Mouse (Mus musculus) left cerebral cortex, postnatal 4 days (tissue): Measurements from ENCODE around the gene Alg3. TPM values are rescaled to one million over a fixed set of nuclear protein-coding genes. Genes with fewer than 3 reads are reported as not detected.

Experiments used
- DNase-seq: peaks from one replicate; pipeline ENCODE4 v3.0.0-alpha.2; 2022
- intact Hi-C: fragments of 180-260 bp; cut with DNase I; formaldehyde crosslinking; loops from one replicate; pipeline ENCODE4 v1.15.1; 2025
- total RNA-seq, 2 experiments: library from RNA; stranded (reverse); gene quantifications; 2 replicates each; pipeline ENCODE4 v1.2.3; 2021

The Alg3 gene
- total RNA-seq: 10 to 100 TPM; 10.9 to 13.9 TPM

DNA sequence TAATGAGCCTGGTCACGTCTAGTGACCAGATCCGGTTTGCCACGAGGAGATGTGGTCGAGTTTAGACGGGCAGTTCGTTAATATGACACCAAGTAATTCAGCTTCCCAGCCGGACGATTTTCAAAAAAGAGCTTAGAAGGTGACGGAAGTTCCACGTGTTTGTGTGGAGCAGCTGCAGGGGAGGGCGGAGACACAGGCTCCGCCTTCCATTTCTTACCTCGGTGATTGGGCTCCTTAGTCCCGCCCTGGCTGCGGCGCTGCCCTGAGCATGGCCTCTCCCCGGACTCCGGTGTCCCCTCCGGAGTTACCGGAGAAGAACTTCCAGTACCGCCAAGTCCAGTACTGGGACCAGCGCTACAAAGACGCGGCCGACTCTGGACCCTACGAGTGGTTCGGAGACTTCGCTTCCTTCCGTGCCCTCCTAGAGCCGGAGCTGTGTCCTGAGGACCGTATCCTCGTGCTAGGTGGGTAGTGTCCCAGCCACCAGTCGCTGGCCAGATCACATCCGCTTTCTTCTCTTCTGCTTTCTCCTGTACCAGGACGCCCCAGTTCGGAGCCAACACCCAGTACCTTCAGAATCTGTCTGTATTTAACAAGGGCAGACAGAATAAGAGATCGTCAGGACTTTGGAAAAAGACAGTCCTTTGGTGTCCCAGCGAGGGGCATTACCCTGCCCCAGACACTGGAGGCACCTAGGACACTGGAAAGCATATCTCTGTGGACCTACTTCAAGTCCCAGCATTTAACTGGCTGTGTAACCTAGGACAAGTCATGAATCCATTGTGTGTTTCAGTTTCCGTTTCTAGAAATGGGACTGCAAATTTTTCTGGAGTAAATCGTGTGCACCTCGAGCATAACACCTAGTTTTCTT lies at the start of gene Alg3, which contains the start of the genes Eef1akmt4 and Gm49333:
TSS of gene Alg3 (minus strand) at position 379 of the 871 bp plus-strand sequence.
TSS of gene Eef1akmt4 (plus strand) at position 237 of the 871 bp plus-strand sequence.
TSS of gene Gm49333 (plus strand) at position 254 of the 871 bp plus-strand sequence.
- intact Hi-C loops: no loop called here
- DNase-seq: peak; percentile 88

DNA sequence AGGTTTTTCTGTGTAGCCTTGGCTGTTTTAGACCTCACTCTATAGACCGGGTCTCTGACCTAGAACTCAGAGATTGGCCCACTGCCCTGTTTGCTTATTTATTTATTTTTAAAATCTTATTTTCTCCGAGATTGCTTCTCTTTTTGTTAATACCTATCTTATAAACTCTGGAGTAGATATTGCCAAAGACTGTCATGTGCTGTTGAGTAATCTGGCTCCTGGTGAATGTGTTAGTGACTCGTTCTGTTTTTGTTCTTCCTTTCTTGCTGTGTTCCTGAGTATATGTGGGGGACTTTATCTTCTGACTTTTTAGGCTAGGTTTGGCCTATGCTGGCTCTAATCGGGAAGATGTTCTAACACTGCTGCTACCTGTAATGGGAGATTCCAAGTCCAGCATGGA lies 46.1 kb upstream of the Alg3 start:
- no peak for DNase-seq
- intact Hi-C loops: no loop called here

DNA sequence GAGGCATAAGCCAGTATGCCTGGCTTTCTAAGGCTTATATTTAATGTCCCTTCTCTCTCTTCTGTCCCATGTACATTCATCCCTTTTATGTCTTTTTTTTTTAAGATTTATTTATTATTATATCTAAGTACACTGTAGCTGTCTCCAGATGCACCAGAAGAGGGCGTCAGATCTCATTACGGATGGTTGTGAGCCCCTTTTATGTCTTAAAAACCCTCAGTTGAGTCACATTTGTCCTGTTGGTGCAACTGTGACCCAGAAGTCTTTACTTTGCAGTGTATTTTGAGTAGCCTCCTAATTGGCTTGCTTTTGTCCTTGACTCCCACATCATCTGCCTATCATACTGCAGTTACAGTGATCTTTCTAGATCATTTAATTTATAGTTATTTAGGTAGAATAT lies 41.8 kb upstream of the Alg3 start:
- intact Hi-C loops: no loop called here
- no peak for DNase-seq

DNA sequence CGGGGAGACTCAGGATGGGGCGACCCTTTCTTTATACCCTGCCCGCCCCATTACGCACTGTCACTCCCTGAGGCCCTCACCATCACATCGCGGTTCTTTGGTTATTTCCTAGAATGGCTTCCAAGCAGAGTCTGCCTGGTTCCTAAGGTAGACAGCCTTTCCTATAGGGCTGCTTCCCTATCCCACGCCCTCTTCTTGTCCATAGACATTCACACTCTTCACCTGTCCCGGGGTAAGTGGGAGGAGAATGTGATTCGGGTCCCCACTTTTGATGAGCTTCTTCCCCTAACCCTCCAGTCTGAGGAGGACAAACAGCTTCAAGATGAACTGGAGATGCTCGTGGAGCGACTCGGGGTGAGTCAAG lies 40.4 kb upstream of the Alg3 start:
- intact Hi-C loops: no loop called here
- no peak for DNase-seq

DNA sequence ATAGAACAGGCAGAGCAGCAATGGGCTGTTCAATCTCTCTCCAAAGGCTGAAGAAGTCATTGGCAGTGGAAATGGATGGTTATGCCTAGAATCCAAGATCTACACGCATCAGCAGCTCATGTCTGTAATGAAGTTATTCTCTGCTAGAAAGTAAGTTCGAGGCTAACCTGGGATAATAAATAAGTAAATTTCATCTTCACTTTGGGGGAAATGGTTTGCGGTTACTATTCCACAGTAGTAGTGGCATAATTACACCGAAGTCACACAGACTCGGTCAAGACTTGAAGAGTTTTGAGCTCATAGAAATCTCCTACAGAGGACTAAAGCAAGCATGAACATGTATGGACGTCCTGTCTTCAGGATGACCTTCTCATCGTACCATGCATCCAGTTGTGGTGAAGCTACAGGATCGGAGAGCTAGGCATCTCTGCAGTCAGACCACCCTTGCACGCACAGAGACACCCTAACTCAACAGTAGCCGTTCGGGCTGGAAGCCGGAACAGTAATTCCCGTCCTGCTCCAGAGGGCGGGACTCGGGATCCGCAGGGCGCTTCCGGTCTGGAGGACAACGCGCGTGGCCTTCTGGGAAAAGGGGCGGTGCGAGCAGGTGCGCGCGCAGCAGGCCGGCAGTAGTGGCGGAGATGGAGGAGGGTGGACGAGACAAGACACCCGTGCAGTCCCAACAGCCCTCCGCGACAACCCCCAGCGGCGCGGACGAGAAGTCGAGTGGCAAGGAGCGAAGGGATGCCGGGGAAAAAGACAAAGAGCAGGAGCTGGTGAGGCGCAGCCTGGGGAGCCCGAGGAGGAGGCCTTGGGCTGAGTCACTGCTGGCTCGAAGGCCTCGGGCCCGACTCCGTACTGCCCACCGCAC lies 39.8 kb upstream of the Alg3 start, which contains the start of gene Psmd2:
TSS of gene Psmd2 (plus strand) at position 577 of the 871 bp plus-strand sequence.
- intact Hi-C loops: no loop called here
- peak; percentile 98 for DNase-seq

DNA sequence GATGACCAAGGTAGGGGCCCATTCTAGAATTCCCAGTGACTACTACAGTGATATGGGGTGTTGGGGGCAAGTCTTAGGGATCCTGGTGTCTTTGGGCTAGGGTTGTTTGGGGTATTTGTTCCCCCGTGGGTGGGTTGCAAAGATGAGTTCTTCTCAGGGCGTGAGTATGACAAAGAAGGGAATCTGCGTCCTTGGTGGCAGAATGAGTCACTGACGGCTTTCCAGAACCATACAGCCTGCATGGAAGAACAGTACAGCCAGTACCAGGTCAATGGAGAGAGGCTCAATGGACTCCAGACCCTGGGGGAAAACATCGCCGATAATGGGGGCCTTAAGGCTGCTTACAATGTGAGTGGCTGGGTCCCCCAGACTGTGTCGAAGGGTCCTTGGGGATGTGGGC lies 32.4 kb upstream of the Alg3 start:
- DNase-seq: no peak
- intact Hi-C loops: loop anchor here (10.0 kb wide), 1 partner anchor 109 kb away; the partner anchor contains the start of gene Ap2m1

DNA sequence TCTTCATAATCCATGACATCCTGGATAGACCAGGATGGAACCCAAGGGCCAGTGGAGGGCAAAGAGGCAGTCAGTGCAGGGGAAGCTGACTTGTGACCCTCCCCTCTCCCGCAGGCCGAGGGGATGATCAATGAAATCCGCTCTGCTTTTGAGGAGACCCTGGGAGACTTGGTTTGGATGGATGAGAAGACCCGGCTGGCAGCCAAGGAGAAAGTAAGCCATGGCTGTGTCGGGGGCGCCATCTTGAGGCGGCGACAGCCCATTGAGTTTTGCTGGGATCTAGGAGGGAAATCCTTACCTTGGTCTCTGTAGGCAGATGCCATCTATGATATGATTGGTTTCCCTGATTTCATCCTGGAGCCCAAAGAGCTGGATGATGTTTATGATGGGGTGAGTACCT lies 30.6 kb upstream of the Alg3 start:
- peak; percentile 89 for DNase-seq
- intact Hi-C loops: loop anchor here (10.0 kb wide), 1 partner anchor 107 kb away; the partner anchor contains the start of gene Ap2m1

DNA sequence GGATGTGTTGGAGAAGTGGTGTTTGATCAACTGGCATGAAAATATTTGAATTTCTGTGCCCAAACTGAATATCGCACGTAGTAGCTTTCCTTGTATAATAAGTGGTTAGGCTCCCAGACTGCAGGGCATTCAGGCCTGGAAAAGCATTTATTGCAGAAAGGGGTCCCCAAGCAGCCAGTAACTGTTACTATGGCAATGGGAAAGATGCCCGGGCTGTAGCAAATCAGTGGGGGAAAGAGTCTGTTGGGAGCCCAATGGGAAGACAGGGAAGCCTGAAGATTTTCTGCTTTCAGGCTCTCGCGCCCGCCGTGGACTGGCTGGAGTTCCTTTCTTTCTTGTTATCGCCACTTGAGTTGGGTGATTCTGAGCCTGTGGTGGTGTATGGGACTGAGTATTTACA lies 26.8 kb upstream of the Alg3 start:
- DNase-seq: peak; percentile 65
- intact Hi-C loops: loop anchor here (5.0 kb wide), 1 partner anchor 131 kb away; no protein-coding TSS in a partner anchor

DNA sequence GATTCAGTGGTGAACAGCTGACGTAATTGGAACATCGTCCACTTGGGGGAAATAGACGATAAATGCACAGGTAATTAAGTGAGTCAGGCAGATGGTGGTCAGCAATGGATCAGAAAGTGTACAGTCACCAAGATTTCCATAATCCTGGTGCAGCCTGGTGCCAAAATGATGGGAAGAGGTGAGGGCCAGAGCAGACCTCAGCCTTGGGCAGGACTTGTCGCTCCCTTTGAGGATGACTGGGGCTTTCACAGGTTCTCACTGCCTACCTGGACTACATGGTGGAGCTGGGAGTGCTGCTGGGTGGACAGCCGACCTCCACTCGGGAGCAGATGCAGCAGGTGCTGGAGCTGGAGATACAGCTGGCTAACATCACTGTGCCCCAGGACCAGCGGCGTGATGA lies 25.9 kb upstream of the Alg3 start:
- intact Hi-C loops: loop anchor here (5.0 kb wide), 1 partner anchor 130 kb away; no protein-coding TSS in a partner anchor
- no peak for DNase-seq

DNA sequence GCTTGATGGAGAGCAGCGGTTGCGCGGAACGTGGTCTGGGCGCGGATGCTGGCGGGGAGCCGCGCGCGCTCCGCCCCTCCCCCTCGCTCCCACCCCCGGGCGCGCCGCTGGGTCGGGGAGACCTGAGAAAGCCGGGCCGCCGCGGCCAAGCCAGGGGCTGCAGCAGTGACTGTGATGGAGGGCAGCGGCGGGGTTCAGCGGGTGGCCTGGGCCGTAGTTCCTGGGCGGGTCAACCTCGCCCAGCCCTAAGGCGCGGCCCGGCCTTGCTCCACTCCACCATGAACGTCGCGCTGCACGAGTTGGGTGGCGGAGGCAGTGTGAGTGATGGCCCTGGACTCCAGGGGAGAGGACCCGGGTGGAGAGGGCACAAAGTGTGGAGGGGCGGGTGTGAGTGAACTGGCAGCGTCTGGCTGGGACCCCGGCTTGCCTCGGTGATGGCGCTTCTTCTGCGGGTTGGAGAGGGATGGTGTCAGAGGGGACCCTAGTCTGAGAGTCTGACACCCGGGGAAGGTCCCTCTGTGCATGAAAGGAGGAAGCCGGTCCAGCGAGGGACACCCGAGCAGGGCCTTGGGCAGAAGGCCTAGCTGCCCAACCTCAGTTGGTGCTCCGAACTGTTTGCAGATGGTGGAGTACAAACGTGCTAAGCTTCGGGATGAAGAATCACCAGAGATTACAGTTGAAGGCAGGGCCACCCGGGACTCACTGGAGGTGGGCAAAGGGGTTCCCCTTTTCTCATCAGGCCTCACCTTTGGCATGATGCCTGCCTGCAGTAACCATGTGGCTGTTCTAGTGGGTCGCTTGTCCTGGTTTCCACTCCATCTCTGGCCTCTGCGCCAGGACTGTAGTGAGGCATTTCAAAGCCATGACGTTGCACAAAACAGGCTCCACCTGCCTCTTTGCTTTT lies 18.4 kb upstream of the Alg3 start, which contains the start of gene Ece2:
TSS of gene Ece2 (plus strand) at position 98 of the 904 bp plus-strand sequence.
- intact Hi-C loops: no loop called here
- peak; percentile 56 for DNase-seq

DNA sequence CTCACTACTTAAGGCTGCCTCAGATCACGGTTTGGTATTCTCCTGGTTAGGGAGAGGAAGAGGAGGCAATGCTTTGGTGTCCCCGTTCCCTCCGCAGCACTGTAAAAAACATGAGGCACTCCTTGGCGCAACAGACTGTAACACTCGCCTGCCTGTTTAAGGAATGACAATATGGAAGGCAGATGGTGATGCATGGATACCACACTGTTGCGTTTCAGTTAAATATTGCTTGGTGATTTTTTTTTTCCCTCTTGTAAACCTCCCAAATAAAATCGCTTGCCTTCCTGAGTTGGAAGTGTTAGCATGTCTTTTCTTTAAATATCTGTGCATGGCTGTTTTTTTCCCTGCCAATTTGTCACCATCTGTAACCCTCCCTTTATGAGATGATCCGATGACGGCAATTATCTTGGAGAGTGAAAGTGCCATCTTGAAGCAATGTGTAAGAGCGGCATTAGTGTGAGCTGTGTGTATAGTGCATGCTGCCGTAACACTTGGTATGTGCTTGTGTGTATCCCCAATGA lies 17.4 kb upstream of the Alg3 start:
- no peak for DNase-seq
- intact Hi-C loops: no loop called here

DNA sequence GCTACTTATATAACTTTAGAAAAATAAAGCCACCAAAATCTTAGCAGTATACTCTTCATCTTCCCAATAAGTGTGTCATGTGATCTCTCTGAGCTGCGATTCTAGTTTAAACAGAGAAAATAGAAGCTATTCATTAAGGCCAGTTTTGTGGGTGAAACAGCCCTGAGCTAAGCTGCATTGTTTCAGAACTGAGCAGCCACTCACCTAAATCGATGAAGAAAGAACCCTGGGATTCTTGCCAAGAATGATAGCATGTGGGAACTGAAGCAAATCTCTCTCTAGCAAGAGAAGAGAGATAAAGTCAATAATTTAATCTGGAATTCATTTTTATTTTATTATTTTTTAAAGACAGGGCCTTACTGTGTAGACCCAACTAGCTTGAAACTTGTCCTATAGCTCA lies 11.7 kb upstream of the Alg3 start:
- intact Hi-C loops: no loop called here
- DNase-seq: no peak

DNA sequence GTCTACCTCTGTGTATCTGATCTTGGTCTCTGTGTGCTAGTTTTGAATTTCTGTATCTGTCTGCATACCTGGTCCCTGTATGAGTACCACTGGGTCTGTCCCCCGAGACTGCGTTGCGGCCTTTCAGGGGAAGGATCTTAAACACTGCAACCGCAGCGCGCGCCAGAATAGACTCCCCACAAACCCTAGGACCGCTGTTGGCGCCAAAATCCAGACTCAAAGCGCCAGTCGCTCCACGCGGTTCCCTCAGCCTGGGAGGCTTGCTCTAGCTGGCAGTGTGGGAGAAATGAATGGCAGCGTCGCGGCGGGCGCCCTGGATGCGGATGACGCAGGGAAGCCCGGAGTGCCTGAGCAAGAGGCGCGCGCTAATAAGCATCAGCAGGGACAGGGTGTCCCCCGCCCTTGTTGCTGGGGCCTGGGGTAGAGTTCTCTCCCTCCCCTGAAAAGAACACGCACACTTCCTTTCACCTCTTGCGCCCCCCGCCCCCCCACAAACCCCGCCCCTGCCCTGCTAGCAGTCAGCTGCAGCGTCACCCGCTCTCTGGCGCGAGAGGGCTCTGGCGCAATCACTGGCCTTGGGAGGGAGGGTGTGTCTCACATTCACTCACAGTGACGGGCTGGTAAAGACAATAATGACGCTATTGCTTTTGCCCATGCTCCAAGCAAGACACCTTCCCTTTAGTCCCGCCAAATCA lies 10.6 kb upstream of the Alg3 start:
- peak; percentile 74 for DNase-seq
- intact Hi-C loops: no loop called here

DNA sequence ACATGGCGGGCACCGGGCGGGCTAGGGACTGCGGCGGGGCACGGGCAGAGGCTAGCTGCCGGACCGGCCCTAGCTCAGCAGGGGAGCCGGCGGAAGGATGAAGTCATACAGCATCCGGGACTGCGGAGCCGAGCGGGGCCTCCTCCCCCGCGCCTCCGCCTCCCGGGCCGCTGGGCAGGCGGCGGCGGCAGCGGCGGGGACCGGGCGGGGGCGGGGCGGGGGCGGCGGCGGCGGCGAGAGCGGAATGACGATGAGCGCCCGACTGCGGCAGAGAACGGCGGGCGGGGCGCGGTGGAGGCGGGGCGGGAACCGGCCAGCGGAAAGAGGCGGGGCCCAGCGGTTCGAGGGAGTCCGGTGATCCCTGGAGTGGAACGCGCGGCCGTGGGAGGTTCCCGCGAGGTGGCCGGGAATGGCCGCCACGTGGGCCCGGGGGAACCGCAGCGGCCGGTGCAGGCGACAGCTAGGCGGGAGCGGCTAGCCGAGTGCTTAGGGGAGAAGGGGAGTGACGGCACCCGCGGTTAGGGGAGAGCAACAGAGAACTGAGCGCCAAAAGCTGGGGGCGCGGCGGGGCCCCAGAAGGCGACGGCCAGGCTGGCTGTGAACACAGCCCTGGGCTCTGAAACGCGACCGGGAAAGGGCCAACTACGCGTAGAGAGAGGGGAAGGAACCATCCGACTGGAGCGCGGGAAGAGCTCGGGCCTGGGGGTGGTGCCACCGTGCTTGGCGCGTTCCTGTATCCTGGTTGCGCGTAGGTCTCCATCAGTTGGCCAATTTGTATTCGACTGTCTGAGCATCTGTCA lies 9.9 kb upstream of the Alg3 start, which contains the start of gene Camk2n2:
TSS of gene Camk2n2 (minus strand) at position 97 of the 800 bp plus-strand sequence.
- DNase-seq: peak; percentile 75

DNA sequence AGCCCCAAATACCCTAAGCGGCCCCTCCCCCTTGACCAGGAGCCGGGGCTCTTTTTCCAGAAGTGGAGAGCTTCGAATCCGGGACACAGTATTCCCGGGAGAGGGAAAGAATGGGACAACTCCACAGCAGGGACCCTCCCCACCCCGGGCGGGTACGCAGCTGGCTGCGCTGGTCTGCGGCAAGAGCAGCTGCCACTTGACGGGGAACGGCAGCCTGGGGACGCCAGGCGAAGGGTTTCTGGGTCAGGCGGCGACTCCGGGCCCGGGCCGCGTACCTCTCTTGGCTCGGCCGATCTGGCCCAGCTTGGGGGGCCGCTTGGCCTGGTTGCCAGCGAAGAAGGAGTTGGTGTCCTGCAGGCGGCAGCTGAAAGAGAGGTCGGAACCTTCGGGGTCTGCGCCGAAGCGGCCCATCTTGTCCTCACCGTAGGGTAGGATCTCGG lies 9.2 kb upstream of the Alg3 start:
- intact Hi-C loops: no loop called here
- no peak for DNase-seq

More for the DNA sequence above, 9.9 kb upstream of the Alg3 start, which contains the start of gene Camk2n2:
- intact Hi-C loops: no loop called here

DNA sequence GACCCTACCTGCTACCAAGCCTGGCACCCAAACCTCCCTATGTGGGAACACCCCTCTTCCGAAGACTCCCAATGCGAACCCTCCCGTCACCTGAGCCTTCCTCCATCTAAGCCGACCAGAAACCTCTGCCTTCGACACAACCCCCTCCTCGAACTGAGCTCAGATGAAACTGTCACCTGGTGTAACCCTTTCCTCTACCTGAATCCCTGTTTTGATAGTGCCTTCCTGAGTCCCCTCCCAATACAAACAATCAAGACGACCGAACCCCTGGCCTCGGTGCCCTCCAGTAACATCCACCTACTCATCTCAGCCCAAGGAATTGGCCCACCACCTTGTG lies 8.8 kb upstream of the Alg3 start:
- intact Hi-C loops: no loop called here
- no peak for DNase-seq

DNA sequence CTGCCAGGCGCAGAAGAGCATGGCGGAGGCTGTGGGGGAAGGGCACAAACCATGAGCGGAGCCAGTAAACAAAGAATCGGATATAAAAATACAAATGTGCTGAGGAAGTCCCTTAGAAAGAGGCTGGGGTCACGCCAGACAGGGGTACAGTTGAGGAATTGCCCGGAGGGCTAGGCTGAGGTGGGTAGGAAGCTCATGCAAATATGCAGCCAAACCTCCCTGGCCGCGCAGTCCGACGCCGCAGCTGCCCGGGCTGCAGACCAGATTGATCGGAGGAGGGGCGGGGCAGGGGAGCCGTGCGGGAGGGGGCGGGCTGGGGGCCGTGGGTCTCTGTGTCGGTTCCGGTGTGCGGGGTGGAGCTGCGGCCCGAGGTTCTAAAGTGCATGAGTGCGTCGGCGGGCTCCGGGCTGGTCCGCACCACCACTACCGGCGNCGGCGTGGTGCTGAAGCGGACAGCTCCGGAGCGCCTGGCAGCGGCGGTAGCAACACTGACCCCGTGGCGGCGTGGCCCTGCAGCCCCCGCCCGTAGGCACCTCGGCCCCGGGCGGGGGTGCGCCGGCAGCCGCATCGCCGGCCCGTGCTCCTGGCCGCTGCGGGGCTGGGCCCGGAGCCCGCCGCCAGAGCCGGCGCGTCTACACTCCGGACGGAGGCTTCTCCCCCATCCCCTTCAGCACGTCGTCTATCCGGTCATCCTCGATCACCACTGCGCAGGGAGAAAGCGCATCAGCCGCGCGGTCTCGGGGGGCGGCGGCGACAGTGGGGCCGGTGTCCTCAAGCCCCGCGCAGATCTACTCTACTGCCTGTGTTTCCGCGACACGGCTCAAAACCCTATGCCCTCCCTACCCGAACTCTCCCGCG lies 8.2 kb upstream of the Alg3 start:
- DNase-seq: peak; percentile 57

More for the DNA sequence above, 8.2 kb upstream of the Alg3 start:
- intact Hi-C loops: no loop called here
